Mouse (Mus musculus) liver, adult 2 months (tissue): Measurements from ENCODE around the gene Vmn2r61. TPM values are rescaled to one million over a fixed set of nuclear protein-coding genes. Genes with fewer than 3 reads are reported as not detected.

Source experiments
- DNase-seq: peaks from one replicate; pipeline ENCODE4 v3.0.0-alpha.2; 2011; ENCODE audit warnings: low read depth, low spot score; ENCODE audit errors: extremely low read depth
- H3K27ac ChIP-seq: fragments of 200-500 bp; replicated peaks from 2 replicates; pipeline ENCODE4 v1.5.1; 2012; ENCODE audit warnings: low read depth, mild to moderate bottlenecking, control low read depth, inconsistent platforms, low read length; ENCODE audit not compliant: insufficient read depth
- H3K27me3 ChIP-seq: fragments of 200-500 bp; 2 replicates; pipeline ENCODE4 v1.6.1; 2012; ENCODE audit warnings: mild to moderate bottlenecking, moderate library complexity, low read length, inconsistent platforms; ENCODE audit not compliant: control insufficient read depth, insufficient read depth
- H3K36me3 ChIP-seq: fragments of 200-500 bp; 2 replicates; pipeline ENCODE4 v1.6.1; 2012; ENCODE audit warnings: low read length, inconsistent platforms; ENCODE audit not compliant: control insufficient read depth, insufficient read depth
- H3K4me1 ChIP-seq: fragments of 200-500 bp; 2 replicates; pipeline ENCODE4 v1.6.1; 2011; ENCODE audit warnings: low read length; ENCODE audit not compliant: control insufficient read depth, insufficient read depth
- H3K4me3 ChIP-seq: fragments of 200-500 bp; 2 replicates; pipeline ENCODE4 v1.5.1; 2011; ENCODE audit warnings: low read depth, mild to moderate bottlenecking, control low read depth, low read length, moderate library complexity; ENCODE audit not compliant: insufficient read depth
- H3K79me2 ChIP-seq: fragments of 200-500 bp; 2 replicates; pipeline ENCODE4 v1.6.1; 2012; ENCODE audit warnings: inconsistent platforms, mild to moderate bottlenecking, low read length, moderate library complexity; ENCODE audit not compliant: control insufficient read depth, insufficient read depth
- H3K9ac ChIP-seq: fragments of 200-500 bp; 2 replicates; pipeline ENCODE4 v1.6.1; 2012; ENCODE audit warnings: low read depth, mild to moderate bottlenecking, control low read depth, inconsistent platforms, low read length
- CTCF ChIP-seq: fragments of 200-500 bp; IDR thresholded peaks from 2 replicates; pipeline ENCODE4 v1.5.1; 2011; ENCODE audit warnings: low read depth, low read length, control low read depth
- POLR2A ChIP-seq: fragments of 200-500 bp; IDR thresholded peaks from 2 replicates; pipeline ENCODE4 v1.6.1; 2011; ENCODE audit warnings: low read length, control low read depth; ENCODE audit not compliant: insufficient read depth; ENCODE audit errors: extremely low read depth
- WGBS: fragments of 180-500 bp; shearing (Covaris S2); methylation state at CpG from one replicate; pipeline ENCODE4 v1.1.7; 2018; 5-methylcytosine and 5-hydroxymethylcytosine counted together
- polyA plus RNA-seq: library from polyadenylated mRNA; depleted of rRNA; stranded (reverse); fragments of >200 nt; gene quantifications from 2 replicates; pipeline ENCODE4 v1.2.3, GENCODE M21; 2012; rRNA removed
- total RNA-seq: library from RNA; depleted of rRNA; stranded (reverse); fragments of >200 nt; gene quantifications from 2 replicates; pipeline ENCODE4 v1.2.3, GENCODE M21; 2014; rRNA removed

Gene Vmn2r61
- not detected in 2 replicates for total RNA-seq
- polyA plus RNA-seq = not detected in 2 replicates

GRCm38 (mm10) chr7:42259753-42260152, at the start of gene Vmn2r61:
Vmn2r61 (plus strand) TSS chr7:42260053.
- no peaks in the 10 kb centered on the region for H3K27me3 ChIP-seq
- TF ChIP-seq POLR2A (no peak), CTCF (no peak)
- no peaks in the 10 kb centered on the region for H3K79me2 ChIP-seq
- 70% methylated on average over 1 of the region's 1 CpGs for WGBS
- no peak for DNase-seq
- H3K36me3 ChIP-seq = no peaks in the 10 kb centered on the region
- no peak within 1 kb of the TSS for H3K9ac ChIP-seq
- H3K4me1 ChIP-seq = no peaks in the 10 kb centered on the region
- H3K4me3 ChIP-seq = no peak within 1 kb of the TSS
- no peak within 1 kb of the TSS for H3K27ac ChIP-seq

Other genes with a start within 250 kb of the Vmn2r61 start
- not detected in 2 replicates for gene Vmn2r59, start 201.0 kb upstream of the Vmn2r61 start, total RNA-seq
- not detected in 2 replicates for gene Vmn2r59, start 201.0 kb upstream of the Vmn2r61 start, polyA plus RNA-seq
- gene Vmn2r60, start 152.3 kb upstream of the Vmn2r61 start, total RNA-seq = not detected in 2 replicates
- not detected in 2 replicates for gene Vmn2r60, start 152.3 kb upstream of the Vmn2r61 start, polyA plus RNA-seq
- gene 4933421I07Rik, start 188.1 kb downstream of the Vmn2r61 start, total RNA-seq = not detected in 2 replicates
- not detected in 2 replicates for gene 4933421I07Rik, start 188.1 kb downstream of the Vmn2r61 start, polyA plus RNA-seq
- 5.1 and 6.2 TPM in 2 replicates for gene Zfp141, start 245.7 kb downstream of the Vmn2r61 start, total RNA-seq
- 3.6 and 3.9 TPM in 2 replicates for gene Zfp141, start 245.7 kb downstream of the Vmn2r61 start, polyA plus RNA-seq